Mouse (Mus musculus) kidney, postnatal 36 days (tissue): Measurements from ENCODE around the gene Capg.

Experiments
- DNase-seq, 2 experiments: peaks; one replicate each; pipeline ENCODE4 v3.0.0; 2021 to 2022; ENCODE audit warnings: mixed read lengths in 2 of 2

Capg gene

DNA sequence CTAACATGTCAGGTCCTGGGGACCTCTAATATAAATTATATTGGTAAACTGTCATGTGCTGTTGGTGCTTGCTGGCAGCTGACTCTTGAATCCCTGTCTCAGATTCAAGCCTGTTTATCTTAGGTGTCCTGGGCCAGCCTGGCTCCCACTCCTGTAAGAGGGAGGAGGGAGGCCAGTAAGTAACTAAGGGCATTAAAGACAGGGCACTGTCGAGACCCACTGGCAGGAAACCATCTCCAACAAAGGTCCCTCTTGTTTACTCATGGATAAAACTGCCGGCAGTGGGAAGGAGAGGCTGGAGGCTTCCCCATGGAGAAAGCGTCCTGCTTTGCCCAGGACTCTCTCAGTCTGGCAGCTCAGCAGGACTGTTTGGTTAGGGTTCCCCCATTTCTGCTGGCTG lies 27.6 kb downstream of the Capg start:
- no peak for DNase-seq

- no peak for DNase-seq
Measured at GRCm38 (mm10) chr6:72576041-72576440, 31.9 kb downstream of the Capg start.

DNA sequence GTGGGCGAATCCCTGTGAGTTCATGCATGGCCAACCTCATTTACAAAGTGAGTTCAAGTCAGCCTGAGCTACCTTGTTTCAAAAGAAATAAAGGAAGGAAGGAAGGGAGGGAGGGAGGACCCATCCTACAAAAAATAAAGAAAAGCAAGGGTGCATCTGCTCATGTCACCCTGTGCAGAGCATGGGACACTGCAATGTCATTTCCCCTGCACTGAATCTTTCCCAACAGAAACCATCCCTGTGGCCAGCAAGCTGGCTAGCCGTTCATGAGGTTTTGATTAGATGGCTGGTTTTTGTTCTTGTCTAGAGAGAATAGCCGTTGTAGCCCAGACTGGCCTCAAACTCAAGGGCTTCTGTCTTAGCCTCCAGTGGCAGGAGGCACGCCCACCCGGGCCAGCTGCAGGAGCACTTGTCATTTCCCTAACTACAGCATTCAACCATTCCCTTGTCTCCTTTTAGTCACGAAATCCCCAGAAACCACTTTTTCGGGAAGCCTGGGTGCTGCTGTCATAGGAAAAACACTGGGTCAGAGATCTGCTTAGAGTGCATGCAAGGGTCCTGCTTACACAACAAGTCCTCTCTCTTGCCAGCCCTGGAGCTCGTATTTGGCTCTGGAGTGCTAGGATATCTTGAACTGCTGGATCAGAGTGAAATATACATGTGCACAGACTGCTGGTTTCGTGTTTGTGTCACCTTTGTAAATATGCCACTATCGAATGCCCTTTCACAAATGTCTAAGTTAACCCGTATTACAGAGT lies 37.6 kb downstream of the Capg start:
- peak; percentile 36 to 47 for DNase-seq

- DNase-seq = peak; percentile 28 to 31
Measured at GRCm38 (mm10) chr6:72583211-72583839, 39.1 kb downstream of the Capg start.

DNA sequence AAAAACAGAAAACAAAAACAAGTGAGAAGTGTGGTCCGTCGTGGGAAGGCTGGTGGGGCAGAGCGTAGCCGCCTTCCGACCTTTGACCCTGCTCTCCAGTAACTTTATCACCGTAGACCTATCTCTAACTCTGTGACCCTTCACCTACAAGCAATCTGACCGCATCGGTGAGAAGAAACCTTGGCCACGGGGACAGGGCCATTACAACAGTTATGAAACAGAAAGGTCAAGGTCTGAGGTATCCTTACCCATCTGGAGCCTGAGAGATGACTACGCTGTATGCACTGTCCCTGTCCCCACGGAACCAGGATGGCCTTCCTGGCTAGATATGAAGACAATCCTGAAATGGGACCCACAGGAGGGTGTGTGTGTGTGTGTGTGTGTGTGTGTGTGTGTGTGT lies 40.0 kb downstream of the Capg start:
- DNase-seq = peak; percentile 50 to 71

DNA sequence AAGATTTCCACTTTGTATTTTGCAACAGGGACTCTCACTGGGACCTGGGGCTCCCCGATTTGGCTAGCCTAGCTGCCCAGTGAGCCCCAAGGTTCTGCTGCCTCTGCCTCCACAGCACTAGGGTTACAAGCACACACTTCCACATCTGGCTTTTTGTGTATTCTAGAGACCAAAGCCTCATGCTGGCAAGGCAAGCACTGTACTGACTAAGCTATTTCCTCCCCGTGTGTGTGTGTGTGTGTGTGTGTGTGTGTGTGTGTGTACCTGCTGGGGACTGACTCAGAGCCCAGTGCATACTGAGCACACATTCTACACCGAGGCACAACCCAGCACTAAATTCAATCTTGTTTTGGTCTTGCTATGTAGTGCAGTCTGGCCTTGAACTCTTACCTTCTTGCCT lies 42.5 kb downstream of the Capg start:
- no peak for DNase-seq

DNA sequence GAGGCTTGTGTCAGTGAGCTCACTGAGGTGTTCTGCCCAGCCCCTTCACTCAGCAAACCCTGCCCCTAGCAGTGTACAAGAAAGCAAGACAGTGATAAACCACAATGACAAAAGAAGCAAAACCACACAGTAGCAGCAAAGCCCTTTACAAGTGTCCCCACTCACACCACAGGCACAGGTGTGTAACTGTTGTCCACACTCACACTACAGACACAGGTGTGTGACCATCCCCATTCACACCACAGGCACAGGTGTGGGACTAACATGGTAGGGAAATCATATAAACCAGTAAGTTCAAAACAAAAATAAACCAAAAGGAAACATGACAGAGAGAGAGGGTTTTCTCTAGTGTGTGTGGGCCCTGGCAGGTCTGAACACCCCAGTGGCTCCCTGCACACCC lies 44.1 kb downstream of the Capg start:
- no peak for DNase-seq

DNA sequence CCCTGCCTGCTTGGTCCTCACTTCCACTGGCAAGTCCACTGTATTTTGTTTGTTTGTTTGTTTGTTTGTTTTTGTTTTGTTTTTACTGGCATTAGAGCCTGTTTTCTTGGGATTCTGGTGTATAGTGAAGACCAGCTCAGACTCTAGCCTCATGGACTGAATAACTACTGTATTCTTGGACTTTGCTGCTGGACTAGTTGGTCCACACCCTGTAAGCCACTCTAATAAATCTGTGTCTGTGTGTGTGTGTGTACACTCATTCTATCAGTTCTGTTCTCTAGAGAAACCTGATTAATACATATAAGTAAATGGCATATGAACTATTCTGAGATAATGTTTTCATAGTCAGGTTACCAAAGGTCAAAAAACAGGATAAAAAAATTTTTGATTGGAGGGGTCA lies 45.9 kb downstream of the Capg start:
- no peak for DNase-seq

- DNase-seq = no peak
Measured at GRCm38 (mm10) chr6:72593011-72593803, 49.0 kb downstream of the Capg start.

DNA sequence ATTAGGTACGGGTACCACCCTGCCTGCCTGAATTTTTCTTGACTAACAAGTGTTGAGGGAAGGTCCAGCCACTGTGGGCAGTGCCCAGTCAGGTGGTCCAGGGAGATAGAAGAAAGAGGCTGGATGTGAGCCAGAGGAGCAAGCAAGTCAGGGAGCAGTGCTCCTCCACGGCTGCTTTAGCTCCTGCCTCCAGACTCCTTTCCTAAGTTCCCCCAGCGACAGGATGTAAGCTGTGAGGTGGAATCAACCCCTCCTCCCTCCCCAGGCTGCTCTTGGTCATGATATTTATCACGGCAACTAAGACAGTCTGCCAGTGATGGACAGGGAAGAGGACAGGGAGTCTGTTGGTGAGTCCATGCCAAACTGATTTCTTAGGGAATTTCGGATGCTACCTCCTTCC lies 49.7 kb downstream of the Capg start:
- no peak for DNase-seq

DNA sequence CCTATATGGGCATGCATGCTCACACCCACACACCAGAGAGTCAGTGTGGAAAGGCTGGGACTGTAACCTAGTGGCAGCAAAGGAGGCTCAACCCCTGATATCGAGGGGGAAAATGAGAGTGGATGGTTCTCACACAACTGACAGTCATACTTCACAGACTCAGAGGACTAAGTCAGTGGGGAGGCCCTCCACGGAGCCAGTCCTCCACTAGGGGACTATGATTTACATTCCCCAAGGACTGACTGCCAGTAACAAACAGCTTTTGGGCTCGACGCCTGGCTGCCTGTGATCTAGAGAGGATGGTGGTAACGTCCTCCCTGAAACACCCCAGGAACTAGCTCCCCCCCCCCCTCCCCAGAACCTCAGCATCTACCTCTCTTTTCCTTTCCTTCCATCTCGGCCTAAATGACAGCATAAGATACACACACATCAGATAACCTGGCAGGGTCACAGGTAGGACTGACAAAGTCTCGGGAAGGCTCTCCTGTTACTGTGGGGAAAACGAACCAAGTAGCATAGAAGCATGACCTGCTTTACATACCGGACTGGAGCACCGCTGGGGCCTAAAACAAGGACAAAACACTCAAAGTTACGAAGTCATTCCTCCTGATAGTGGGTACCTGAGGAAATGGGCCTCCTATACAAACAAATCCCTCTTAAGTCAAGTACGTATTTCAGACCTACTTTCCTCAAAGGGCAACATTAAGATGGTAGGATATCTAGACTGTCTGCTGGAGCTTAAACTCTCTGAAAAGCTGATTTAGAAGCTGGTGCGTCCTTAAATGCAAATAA lies 53.1 kb downstream of the Capg start:
- peak in 1 of 2 experiments; percentile 37 for DNase-seq

DNA sequence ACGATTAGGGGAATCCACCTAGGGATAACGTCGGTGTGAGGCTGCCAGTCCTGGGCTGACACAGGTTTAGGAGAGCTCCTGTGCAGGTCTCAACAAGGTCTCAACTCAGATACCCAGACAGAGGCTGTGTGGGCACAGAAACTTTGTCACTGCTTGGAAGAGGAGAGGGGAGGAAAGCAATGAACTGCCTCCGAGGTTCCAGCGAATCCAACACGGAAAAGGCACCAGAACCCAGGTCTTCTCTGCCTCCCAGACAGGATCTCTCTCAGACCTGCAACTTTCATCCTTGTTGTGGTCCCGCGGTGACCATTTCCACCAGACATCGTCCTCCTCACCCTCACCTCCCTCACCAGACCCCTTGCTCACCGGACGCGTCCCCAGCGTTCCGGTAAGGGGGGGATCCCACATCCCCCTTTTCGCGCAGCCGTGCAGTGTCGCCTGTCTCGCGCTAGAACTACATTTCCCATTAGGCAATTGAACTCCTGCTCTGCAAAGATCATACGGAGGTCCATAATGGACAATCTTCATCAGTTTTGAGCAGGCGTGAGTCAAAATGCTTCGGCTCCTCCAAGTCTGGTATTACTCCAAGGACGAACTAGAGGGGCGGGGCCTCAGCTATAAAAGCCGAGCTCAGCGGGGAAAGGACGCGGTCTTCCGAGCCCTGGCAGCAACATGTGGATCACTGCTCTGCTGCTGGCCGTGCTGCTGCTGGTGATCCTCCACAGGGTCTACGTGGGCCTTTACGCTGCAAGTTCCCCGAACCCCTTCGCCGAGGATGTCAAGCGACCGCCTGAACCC lies 54.0 kb downstream of the Capg start, which contains the start of the genes Elmod3 and Retsat:
Gene Elmod3 (minus strand): TSS at position 458 of the 798 bp plus-strand sequence.
Gene Retsat (plus strand): TSS at position 520 of the 798 bp plus-strand sequence.
- peak; percentile 97 to 98 for DNase-seq

DNA sequence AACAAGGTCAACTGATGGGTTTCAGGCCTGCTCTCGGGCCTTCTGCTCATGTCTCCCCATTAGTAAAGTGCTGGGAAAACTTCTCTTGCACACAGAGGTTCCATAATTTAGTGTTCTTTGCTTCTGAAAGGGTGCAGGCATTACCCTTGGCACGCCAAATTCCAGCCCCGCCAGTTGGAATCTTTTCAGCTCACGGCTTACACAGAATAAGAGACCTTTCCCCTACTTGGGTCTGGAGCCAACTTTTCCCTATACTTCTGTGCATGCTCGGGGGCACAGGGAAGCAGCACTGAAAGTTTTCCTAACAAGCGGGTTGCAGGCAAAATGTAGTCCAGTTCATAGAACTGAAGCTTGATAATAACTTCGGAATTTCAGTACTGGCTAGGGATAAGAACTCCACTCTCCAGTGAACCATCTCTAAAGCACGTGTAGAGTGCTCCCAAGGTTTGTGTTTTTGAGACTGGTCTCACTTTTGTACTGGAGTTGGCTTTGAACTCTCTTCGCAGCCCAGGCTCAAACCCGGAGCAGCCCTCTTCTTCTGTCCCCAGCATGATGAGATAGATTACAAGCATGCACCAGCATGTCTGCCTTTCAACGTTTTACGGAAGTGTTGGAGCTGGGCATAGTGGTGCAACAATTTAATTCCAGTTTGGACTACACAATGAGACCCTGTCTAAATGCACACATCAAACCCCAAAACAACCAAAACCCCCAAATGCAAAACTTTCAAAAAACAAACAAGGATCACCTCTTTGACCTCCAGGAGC lies 54.8 kb downstream of the Capg start:
- DNase-seq = peak; percentile 72

DNA sequence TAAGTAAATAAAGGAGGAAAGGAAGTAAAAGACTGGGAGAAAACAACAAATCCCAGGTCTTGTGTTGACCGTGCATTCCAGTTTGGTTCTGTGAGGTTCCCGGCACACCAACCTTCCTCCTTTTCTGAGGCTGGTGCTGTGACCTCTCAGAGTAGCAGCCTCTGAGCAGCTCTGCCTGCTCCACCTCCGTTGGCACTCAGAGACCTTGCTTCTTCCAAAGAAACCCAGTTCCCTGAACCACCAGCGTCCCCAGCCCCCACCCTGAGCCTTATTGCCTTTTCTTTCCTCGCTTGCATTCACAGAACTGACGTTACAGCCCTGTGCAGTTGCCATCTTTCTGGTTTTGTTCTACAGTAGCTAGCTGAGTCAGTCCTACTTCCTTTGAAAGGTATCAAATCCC lies 56.0 kb downstream of the Capg start:
- DNase-seq = peak in 1 of 2 experiments; percentile 52

- DNase-seq = no peak
Measured at GRCm38 (mm10) chr6:72600771-72601170, 56.6 kb downstream of the Capg start.

DNA sequence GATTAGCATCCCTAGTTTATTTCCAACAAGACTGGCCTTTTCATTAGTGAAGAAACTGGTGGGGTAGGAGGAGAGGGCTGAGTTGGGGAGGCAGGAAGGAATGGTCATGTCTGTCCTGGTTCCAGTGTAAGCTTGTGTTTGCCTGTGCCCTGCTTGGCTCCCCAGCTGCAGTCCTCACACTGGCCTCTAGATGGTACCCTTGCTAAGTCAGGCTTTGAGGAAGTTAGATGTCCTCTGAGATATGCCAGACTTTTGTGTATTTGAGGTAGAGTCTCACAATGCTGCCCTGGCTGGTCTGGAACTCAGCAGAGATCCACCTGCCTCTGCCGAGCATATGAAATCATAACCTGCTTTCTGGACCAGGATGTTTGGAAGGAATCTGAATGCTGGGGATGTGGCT lies 57.5 kb downstream of the Capg start:
- peak; percentile 88 to 94 for DNase-seq

GRCm38 (mm10) chr6:72604066-72604465 lies 59.9 kb downstream of the Capg start:
- DNase-seq = no peak

DNA sequence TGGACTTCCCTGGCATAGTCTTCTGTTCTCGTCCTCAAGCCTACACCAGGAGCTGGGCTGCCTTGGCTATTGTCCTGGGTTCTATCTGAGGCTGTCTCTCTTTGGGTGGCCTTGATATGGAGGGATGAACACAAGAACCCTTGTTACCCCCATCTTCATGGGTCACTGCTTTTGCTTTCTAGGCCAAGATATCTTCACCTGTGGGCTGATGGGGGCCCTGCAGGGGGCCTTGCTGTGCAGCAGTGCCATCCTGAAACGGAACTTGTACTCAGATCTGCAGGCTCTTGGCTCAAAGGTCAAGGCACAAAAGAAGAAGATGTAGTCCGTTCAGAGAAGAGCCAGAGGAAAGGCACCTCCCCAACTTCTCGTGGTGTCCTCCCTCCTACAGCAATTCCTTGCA lies 62.9 kb downstream of the Capg start:
- peak; percentile 71 to 77 for DNase-seq

GRCm38 (mm10) chr6:72607676-72608075 lies 63.5 kb downstream of the Capg start:
- DNase-seq = peak; percentile 75 to 81

DNA sequence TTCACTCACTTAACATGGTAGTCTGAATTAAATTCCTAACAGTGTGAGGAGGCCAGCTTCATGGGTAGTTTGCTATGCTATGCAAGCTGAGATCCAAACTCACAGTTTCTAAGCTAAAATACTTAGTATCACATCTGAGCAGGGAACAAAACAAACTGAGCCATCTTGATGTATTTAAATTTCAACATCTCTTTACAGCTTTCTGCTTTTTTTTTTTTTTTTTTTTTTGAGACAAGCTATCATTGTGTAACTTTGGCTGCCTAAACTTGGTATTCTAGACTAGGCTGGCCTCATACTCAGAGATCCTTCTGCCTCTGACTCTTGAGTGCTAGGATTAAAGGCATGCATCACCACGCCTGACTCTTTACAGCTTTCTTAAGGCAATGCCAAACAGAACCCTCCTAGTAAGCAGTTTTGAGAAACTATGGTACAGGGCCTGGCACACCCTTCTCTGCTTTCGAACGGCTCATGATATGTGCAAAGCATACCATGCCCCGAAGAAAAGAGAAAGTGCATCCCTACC lies 64.5 kb downstream of the Capg start:
- no peak for DNase-seq

GRCm38 (mm10) chr6:72610261-72610660 lies 66.1 kb downstream of the Capg start:
- no peak for DNase-seq
